Mouse (Mus musculus): ENCODE data around the gene Adprhl1. TPM values are rescaled to one million over a fixed set of nuclear protein-coding genes. Genes with fewer than 3 reads are reported as not detected.

The Adprhl1 gene
- polyA plus RNA-seq, 1 experiment = 0.54 TPM

DNA sequence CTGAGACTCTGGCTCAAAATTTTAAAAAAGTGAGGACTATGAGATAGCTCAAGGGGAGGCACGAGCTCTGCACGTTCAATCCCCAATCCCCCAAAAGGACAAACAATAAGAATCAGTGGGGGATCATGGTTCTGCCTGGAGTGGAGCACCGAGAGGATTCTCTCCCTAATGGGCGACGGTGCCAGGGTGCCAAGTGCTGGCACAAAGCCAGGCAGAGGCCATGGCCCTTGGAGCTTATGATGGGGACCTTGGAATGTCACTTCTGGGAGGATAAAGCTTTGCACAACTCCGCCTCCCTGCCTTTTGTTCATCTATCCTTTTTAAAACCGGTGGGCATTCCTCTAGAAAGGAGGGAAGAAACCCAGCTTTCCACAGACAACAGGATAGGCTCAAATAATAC is 66.3 kb downstream of the Adprhl1 start:
- H3K4me1 ChIP-seq (ENCODE audit: control insufficient read depth, insufficient read depth, low read length) = no peaks in the 10 kb centered on the region
- no peak overlapping the region for H3K4me3 ChIP-seq (ENCODE audit: insufficient read depth, low read length)
- no peak for TF ChIP-seq POLR2A (IDR thresholded peaks at IDR 0.05; ENCODE audit: extremely low read depth, insufficient read depth, low read length)
- TF ChIP-seq CTCF (IDR thresholded peaks at IDR 0.05; ENCODE audit: extremely low read depth, insufficient read depth, low read length) = no peak
- no peak overlapping the region for H3K27ac ChIP-seq (ENCODE audit: insufficient read depth, low read length)

DNA sequence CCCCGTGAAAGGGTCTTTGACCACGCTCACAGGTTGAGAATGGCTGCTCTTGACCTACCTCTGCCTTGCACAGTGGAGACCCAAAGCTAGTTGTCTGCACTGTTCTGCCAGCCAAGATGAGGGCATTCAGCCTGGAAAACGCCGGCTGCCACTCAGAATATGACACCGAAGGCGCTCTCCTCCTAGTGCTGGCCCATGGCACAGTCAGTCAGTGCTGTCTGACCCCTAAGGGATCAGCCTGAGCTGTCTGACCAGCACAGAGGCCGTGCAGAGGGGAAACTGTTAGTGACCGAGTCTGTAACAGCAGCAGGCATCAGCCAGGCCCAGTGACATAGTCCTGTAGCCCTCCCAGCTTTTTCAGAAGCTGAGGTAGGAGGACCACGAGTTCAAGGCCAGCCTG is 66.7 kb downstream of the Adprhl1 start:
- H3K4me3 ChIP-seq (ENCODE audit: insufficient read depth, low read length) = no peak overlapping the region
- H3K27ac ChIP-seq (ENCODE audit: insufficient read depth, low read length) = no peak overlapping the region
- H3K4me1 ChIP-seq (ENCODE audit: control insufficient read depth, insufficient read depth, low read length) = no peaks in the 10 kb centered on the region
- no peak for TF ChIP-seq POLR2A (IDR thresholded peaks at IDR 0.05; ENCODE audit: extremely low read depth, insufficient read depth, low read length)
- no peak for TF ChIP-seq CTCF (IDR thresholded peaks at IDR 0.05; ENCODE audit: extremely low read depth, insufficient read depth, low read length)

DNA sequence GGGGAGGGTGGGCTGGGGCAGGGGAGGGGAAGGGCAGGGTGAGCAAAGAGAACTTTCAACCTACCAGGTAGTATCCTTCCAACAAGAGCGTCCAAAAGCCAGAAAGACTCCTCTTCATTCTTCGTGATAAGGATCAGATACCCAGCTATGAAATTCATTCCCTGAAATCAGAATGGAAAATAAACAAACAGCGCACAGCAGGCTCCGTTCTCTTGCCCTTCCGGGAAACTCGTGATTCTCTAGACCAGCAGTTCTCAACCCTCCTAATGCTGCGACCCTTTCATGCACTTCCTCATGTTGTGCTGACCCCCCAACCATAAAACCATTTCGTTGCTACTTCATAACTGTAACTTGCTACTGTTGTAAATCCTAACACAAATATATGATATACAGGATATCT is 67.1 kb downstream of the Adprhl1 start:
- Histone ChIP-seq H3K4me1 (ENCODE audit: control insufficient read depth, insufficient read depth, low read length) (no peaks in the 10 kb centered on the region), H3K4me3 (ENCODE audit: insufficient read depth, low read length) (no peak overlapping the region), H3K27ac (ENCODE audit: insufficient read depth, low read length) (no peak overlapping the region)
- TF ChIP-seq CTCF (IDR thresholded peaks at IDR 0.05; ENCODE audit: extremely low read depth, insufficient read depth, low read length) (no peak), POLR2A (IDR thresholded peaks at IDR 0.05; ENCODE audit: extremely low read depth, insufficient read depth, low read length) (no peak)

DNA sequence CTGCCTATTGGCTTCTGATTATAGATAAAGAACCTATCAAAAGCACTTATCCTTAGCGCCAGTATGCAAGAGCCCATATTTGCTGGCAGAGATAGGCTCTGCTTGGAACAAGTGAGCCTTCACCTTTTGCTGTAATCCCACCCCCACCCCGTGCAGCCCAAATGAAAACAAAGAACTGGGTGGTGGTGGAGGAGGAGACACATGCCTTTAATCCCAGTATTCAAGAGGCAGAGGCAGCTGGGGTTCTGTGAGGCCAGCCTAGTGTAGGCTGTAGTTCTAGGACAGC is 72.3 kb downstream of the Adprhl1 start:
- TF ChIP-seq CTCF (IDR thresholded peaks at IDR 0.05; ENCODE audit: extremely low read depth, insufficient read depth, low read length) (no peak), POLR2A (IDR thresholded peaks at IDR 0.05; ENCODE audit: extremely low read depth, insufficient read depth, low read length) (no peak)
- H3K4me1 ChIP-seq (ENCODE audit: control insufficient read depth, insufficient read depth, low read length) = no peaks in the 10 kb centered on the region
- H3K27ac ChIP-seq (ENCODE audit: insufficient read depth, low read length) = no peak overlapping the region
- no peak overlapping the region for H3K4me3 ChIP-seq (ENCODE audit: insufficient read depth, low read length)

DNA sequence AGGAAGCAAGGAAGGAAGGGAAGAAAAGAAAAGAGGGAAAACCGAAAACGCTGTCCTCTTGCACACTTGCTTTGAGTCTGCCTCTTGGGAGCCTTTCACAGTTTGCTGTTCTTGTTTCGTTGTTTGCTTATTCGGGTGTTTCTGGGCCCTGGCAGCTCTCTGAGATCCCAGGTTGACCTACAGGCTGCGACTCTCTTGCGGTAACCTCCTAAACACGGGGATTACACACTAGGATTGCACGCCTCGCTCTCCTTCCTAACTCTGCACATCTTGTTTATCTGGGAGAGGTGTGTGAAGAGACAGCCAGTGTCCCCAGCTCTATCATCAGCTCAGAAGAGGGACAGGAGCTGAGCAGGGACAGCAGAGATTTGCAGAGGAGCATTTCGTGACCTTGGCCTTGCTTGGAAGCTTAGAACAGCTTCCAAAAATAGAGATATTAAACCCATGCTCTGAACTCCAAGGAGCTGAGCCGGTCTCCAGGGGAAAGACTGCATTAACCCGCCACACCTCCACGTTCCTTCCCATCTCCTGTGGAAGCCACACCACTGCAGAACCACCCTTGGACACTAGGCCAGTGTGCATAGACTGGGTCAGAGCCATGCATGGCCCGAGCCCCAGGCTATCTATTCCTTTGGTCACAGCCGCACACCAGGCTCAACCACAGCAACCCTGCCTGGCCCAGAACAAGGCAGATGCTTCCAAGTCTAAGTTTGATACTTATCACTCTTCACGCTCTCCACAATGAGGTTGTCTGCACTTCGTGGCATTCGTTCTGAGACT is 72.9 kb downstream of the Adprhl1 start:
- Histone ChIP-seq H3K4me1 (ENCODE audit: control insufficient read depth, insufficient read depth, low read length) (no peaks in the 10 kb centered on the region), H3K27ac (ENCODE audit: insufficient read depth, low read length) (peak overlapping the region; percentile 66; the same call in 1 of the 2 replicates), H3K4me3 (ENCODE audit: insufficient read depth, low read length) (no peak overlapping the region)
- no peak for TF ChIP-seq CTCF (IDR thresholded peaks at IDR 0.05; ENCODE audit: extremely low read depth, insufficient read depth, low read length)
- TF ChIP-seq POLR2A (IDR thresholded peaks at IDR 0.05; ENCODE audit: extremely low read depth, insufficient read depth, low read length) = no peak

DNA sequence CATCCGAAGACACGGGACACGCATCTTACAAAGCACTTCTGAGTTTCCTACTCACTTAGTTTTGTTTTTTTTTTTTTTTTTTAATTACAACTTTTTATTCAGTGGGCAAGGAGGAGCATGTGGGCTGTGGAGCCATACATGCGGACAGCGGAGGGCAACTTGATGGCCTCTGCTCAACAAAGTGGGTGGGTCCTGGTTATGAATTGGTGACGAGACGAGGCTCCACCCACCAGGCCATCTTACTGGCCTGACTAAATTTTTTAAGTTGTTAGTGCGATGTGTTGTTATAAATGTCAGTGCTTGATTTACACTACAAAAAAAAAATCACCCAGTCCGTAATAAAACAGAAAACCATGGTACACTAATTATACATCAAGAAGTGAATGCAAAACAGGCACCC is 73.6 kb downstream of the Adprhl1 start:
- no peak for TF ChIP-seq POLR2A (IDR thresholded peaks at IDR 0.05; ENCODE audit: extremely low read depth, insufficient read depth, low read length)
- no peak for TF ChIP-seq CTCF (IDR thresholded peaks at IDR 0.05; ENCODE audit: extremely low read depth, insufficient read depth, low read length)
- Histone ChIP-seq H3K27ac (ENCODE audit: insufficient read depth, low read length) (no peak overlapping the region), H3K4me3 (ENCODE audit: insufficient read depth, low read length) (no peak overlapping the region), H3K4me1 (ENCODE audit: control insufficient read depth, insufficient read depth, low read length) (no peaks in the 10 kb centered on the region)

DNA sequence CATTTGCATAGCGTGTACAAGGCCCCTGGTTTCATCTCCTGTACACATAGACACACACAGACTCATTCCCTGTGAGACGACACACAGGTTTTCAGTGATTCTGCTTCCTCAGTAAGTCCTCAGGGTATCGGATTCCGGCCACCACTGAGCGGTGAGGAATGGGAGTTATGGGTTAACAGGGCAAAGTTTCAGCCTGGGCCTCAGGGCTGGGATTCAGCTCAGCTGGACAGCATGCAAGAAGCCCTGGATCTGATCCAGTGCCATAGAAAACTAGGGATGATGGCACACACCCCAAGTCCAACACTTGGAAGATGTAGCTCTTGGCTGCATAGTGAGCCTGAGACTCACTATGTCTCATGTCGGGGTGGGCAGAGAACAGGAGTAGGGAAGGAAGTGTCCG is 74.0 kb downstream of the Adprhl1 start:
- no peak overlapping the region for H3K4me3 ChIP-seq (ENCODE audit: insufficient read depth, low read length)
- no peak overlapping the region for H3K27ac ChIP-seq (ENCODE audit: insufficient read depth, low read length)
- no peaks in the 10 kb centered on the region for H3K4me1 ChIP-seq (ENCODE audit: control insufficient read depth, insufficient read depth, low read length)
- TF ChIP-seq CTCF (IDR thresholded peaks at IDR 0.05; ENCODE audit: extremely low read depth, insufficient read depth, low read length) = no peak
- TF ChIP-seq POLR2A (IDR thresholded peaks at IDR 0.05; ENCODE audit: extremely low read depth, insufficient read depth, low read length) = no peak

DNA sequence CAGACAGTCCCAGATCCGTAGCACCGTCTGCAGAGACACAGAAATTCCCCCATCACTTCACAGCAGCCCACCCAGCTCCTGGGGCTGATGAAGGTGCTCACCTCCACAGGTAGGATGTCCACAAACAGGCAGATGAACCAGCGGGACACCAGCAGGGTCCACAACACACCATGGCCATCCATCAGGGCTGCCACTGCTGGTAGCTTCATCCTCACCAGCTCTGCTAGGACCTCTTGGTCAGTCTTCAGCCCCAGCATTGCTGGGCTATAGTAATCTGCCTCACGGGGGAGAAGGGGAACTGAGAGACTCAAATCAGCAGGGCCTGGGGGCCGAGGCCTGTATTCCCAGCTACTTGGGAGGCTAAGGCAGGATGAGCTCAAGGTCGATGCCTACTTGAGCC is 74.5 kb downstream of the Adprhl1 start:
- no peak overlapping the region for H3K27ac ChIP-seq (ENCODE audit: insufficient read depth, low read length)
- no peak overlapping the region for H3K4me3 ChIP-seq (ENCODE audit: insufficient read depth, low read length)
- no peak for TF ChIP-seq POLR2A (IDR thresholded peaks at IDR 0.05; ENCODE audit: extremely low read depth, insufficient read depth, low read length)
- no peak for TF ChIP-seq CTCF (IDR thresholded peaks at IDR 0.05; ENCODE audit: extremely low read depth, insufficient read depth, low read length)
- H3K4me1 ChIP-seq (ENCODE audit: control insufficient read depth, insufficient read depth, low read length) = no peaks in the 10 kb centered on the region

DNA sequence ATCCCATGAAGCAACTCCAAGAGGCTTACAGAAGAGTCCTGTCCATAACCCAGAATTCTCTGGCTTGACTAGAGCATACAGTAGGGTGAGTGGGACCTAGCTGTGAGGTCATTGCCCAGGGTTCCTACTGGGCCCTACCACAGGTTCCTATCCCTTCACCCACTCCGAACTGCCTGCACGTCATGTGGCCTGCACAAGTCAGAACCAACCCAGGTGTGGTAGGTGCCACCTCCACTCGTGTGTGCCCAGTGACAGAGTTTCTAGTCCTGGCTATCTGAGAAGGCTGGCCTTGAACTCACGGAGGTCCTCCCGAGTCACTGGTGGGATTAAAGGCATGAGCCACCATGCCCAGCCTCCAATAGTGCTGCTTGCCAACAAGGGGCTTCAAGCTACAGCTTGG is 75.8 kb downstream of the Adprhl1 start:
- H3K4me3 ChIP-seq (ENCODE audit: insufficient read depth, low read length) = no peak overlapping the region
- no peak overlapping the region for H3K27ac ChIP-seq (ENCODE audit: insufficient read depth, low read length)
- H3K4me1 ChIP-seq (ENCODE audit: control insufficient read depth, insufficient read depth, low read length) = no peaks in the 10 kb centered on the region
- TF ChIP-seq CTCF (IDR thresholded peaks at IDR 0.05; ENCODE audit: extremely low read depth, insufficient read depth, low read length) (no peak), POLR2A (IDR thresholded peaks at IDR 0.05; ENCODE audit: extremely low read depth, insufficient read depth, low read length) (no peak)

DNA sequence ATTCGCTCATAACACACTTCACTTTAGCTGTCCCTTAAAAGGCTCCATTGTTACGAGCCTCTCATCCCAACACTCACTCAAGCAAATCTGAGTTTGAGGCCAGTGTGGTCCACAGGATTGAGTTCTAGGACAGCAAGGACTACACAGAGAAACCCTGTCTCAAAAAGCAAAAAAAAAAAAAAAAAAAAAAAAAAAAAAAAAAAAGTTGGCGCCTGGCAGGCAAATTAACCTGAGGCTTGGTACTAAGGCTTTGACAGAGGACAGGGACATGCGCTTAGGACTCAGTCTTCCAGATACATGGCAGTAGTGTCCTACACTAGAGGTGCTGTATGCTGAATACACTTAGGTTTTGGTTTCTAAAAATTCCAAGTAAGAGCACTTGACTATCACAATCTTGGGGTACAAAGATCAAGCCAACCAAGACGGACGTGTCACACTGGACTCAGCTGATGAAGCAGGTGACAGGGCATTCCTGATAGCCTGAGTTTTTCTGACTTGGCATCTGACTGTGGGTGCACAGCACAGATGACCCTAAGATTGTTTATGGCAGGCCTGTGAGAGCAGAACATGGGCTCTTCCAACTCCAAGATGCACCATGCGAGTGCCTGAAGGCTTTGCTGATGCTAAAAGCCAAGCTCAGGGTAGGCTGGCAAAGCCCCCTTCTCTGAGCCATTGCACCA is 76.6 kb downstream of the Adprhl1 start:
- Histone ChIP-seq H3K4me1 (ENCODE audit: control insufficient read depth, insufficient read depth, low read length) (no peaks in the 10 kb centered on the region), H3K27ac (ENCODE audit: insufficient read depth, low read length) (no peak overlapping the region), H3K4me3 (ENCODE audit: insufficient read depth, low read length) (no peak overlapping the region)
- no peak for TF ChIP-seq POLR2A (IDR thresholded peaks at IDR 0.05; ENCODE audit: extremely low read depth, insufficient read depth, low read length)
- TF ChIP-seq CTCF (IDR thresholded peaks at IDR 0.05; ENCODE audit: extremely low read depth, insufficient read depth, low read length) = no peak

Measured in cortical plate, adult 2 months (tissue).